Mouse (Mus musculus) cerebellum, postnatal 4 days (tissue): ENCODE measurements around the gene Reln.
A peak's percentile ranks its signal among the peaks of the same experiment; 100 is the strongest.

Experiments used
- DNase-seq, 2 experiments: peaks; one replicate each; pipeline ENCODE4 v3.0.0; 2022; ENCODE audit warnings: low spot score in 2 of 2, mixed read lengths in 1 of 2

The Reln gene

GRCm38 (mm10) chr5:22118456-22118855 lies 226.0 kb downstream of the Reln start:
- peak in 1 of 2 experiments; percentile 29 for DNase-seq

- no peak for DNase-seq
Observed at GRCm38 (mm10) chr5:22116922-22117321, 227.6 kb downstream of the Reln start.

GRCm38 (mm10) chr5:22106811-22107485 lies 237.6 kb downstream of the Reln start:
- DNase-seq: no peak

GRCm38 (mm10) chr5:22094984-22095383 lies 249.5 kb downstream of the Reln start:
- DNase-seq: peak in 1 of 2 experiments; percentile 38

GRCm38 (mm10) chr5:22094043-22094442 lies 250.5 kb downstream of the Reln start:
- DNase-seq: no peak

- DNase-seq: peak in 1 of 2 experiments; percentile 62
Observed at GRCm38 (mm10) chr5:22093157-22093865, 251.2 kb downstream of the Reln start.

GRCm38 (mm10) chr5:22080468-22080986 lies 264.0 kb downstream of the Reln start:
- no peak for DNase-seq

- no peak for DNase-seq
Observed at GRCm38 (mm10) chr5:22074971-22075370, 269.5 kb downstream of the Reln start.

- no peak for DNase-seq
Observed at GRCm38 (mm10) chr5:22072591-22072990, 271.9 kb downstream of the Reln start.

GRCm38 (mm10) chr5:22059251-22059650 lies 285.3 kb downstream of the Reln start:
- no peak for DNase-seq

GRCm38 (mm10) chr5:22041825-22042224 lies 302.7 kb downstream of the Reln start:
- no peak for DNase-seq

- no peak for DNase-seq
Observed at GRCm38 (mm10) chr5:22039375-22040149, 304.9 kb downstream of the Reln start.

GRCm38 (mm10) chr5:22035201-22035600 lies 309.3 kb downstream of the Reln start:
- no peak for DNase-seq

GRCm38 (mm10) chr5:22033039-22033438 lies 311.5 kb downstream of the Reln start:
- no peak for DNase-seq

- DNase-seq: no peak
Observed at GRCm38 (mm10) chr5:22031653-22032052, 312.8 kb downstream of the Reln start.

GRCm38 (mm10) chr5:22028379-22028778 lies 316.1 kb downstream of the Reln start:
- DNase-seq: no peak

GRCm38 (mm10) chr5:22027240-22027875 lies 317.1 kb downstream of the Reln start:
- no peak for DNase-seq

- peak in 1 of 2 experiments; percentile 18 for DNase-seq
Observed at GRCm38 (mm10) chr5:22025746-22026145, 318.8 kb downstream of the Reln start.

- no peak for DNase-seq
Observed at GRCm38 (mm10) chr5:22024108-22024507, 320.4 kb downstream of the Reln start.

- DNase-seq: peak in 1 of 2 experiments; percentile 10
Observed at GRCm38 (mm10) chr5:22017896-22018295, 326.6 kb downstream of the Reln start.

- no peak for DNase-seq
Observed at GRCm38 (mm10) chr5:22014459-22014858, 330.0 kb downstream of the Reln start.

GRCm38 (mm10) chr5:22009142-22009541 lies 335.4 kb downstream of the Reln start:
- DNase-seq: no peak
